Mouse (Mus musculus) ES-E14 (cell line): ENCODE results near the gene Tex37.

Source experiments
- HCFC1 ChIP-seq: IDR thresholded peaks from 2 replicates; pipeline ENCODE4 v1.6.1; 2012; ENCODE audit warnings: low read length, inconsistent platforms, borderline replicate concordance; ENCODE audit not compliant: insufficient read depth
- MAFK ChIP-seq: IDR thresholded peaks from 2 replicates; pipeline ENCODE4 v1.6.1; 2014; ENCODE audit warnings: mild to moderate bottlenecking, low read depth, low read length, inconsistent platforms; ENCODE audit not compliant: insufficient read depth

DNA sequence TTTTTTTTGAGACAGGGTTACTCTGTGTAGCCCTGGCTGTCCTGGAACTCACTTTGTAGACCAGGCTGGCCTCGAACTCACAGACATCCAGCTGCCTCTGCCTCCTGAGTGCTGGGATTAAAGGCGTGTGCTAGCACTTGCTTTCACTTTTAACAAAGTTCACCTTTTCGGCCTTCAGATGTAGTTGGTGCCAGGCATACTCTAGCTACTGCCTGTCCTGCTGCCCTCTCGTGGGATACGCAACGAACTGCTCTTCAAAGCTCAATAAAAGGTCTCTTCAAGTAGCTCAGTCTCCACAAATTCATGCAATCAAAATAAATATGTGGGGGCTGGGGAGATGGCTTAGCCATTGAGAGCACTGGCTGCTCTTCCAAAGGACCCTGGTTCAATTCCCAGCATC is 20.6 kb downstream of the Tex37 start:
- TF ChIP-seq HCFC1 (no peak), MAFK (no peak)
